Mouse (Mus musculus) MEL (cell line): ENCODE data around the gene Prkar2a. TPM values are rescaled to one million over a fixed set of nuclear protein-coding genes. Genes with fewer than 3 reads are reported as not detected.

ENCODE experiments used
- DNase-seq: peaks from one replicate; pipeline ENCODE4 v3.0.0; 2011; ENCODE audit warnings: low read depth, low spot score
- H3K27ac ChIP-seq: 2 replicates; pipeline ENCODE4 v1.5.1; 2012; ENCODE audit warnings: low read depth, mild to moderate bottlenecking, control low read depth, low read length, moderate library complexity; ENCODE audit not compliant: control insufficient read depth
- H3K27me3 ChIP-seq, 2 experiments: fragments of 150-350 bp in 1 of 2; sonication (generic) in 1 of 2; 2 replicates each; pipeline ENCODE4 v1.6.1; 2012; ENCODE audit warnings: low read length in 2 of 2, mild to moderate bottlenecking in 2 of 2, improper control_type of control experiment in 1 of 2, moderate library complexity in 1 of 2; ENCODE audit not compliant: insufficient read depth in 2 of 2, control insufficient read depth in 1 of 2
- H3K36me3 ChIP-seq, 2 experiments: 2 replicates each; pipeline ENCODE4 v1.6.1; 2012 to 2014; ENCODE audit warnings: low read length in 2 of 2, improper control_type of control experiment in 1 of 2, inconsistent platforms in 1 of 2, mild to moderate bottlenecking in 1 of 2; ENCODE audit not compliant: insufficient read depth in 2 of 2, control insufficient read depth in 1 of 2
- H3K4me1 ChIP-seq, 2 experiments: fragments of 150-350 bp in 1 of 2; sonication (generic) in 1 of 2; 2 replicates each; pipeline ENCODE4 v1.6.1; 2012; ENCODE audit warnings: low read length in 2 of 2, improper control_type of control experiment in 1 of 2, mild to moderate bottlenecking in 1 of 2; ENCODE audit not compliant: insufficient read depth in 2 of 2, control insufficient read depth in 1 of 2
- H3K4me3 ChIP-seq, 2 experiments: fragments of 150-350 bp in 1 of 2; sonication (generic) in 1 of 2; 2 replicates each; pipeline ENCODE4 v1.5.1; 2012; ENCODE audit warnings: low read depth in 2 of 2, low read length in 2 of 2, mild to moderate bottlenecking in 2 of 2, moderate library complexity in 2 of 2, control low read depth in 1 of 2, improper control_type of control experiment in 1 of 2; ENCODE audit not compliant: control insufficient read depth in 1 of 2, insufficient read depth in 1 of 2
- H3K79me2 ChIP-seq: 2 replicates; pipeline ENCODE4 v1.6.1; 2012; ENCODE audit warnings: mild to moderate bottlenecking, low read length, moderate library complexity; ENCODE audit not compliant: control insufficient read depth, poor library complexity, insufficient read depth
- H3K9ac ChIP-seq: 2 replicates; pipeline ENCODE4 v1.6.1; 2012; ENCODE audit warnings: low read depth, mild to moderate bottlenecking, control low read depth, low read length, moderate library complexity; ENCODE audit not compliant: control insufficient read depth, poor library complexity, severe bottlenecking
- H3K9me3 ChIP-seq: fragments of 150-350 bp; sonication (generic); replicated peaks from 2 replicates; pipeline ENCODE4 v1.6.1; 2012; ENCODE audit warnings: mild to moderate bottlenecking, low read length, improper control_type of control experiment, moderate library complexity; ENCODE audit not compliant: insufficient read depth
- CTCF ChIP-seq, 3 experiments: IDR thresholded peaks in 2 of 3; conservative IDR thresholded peaks in 1 of 3; 2 replicates each; pipeline ENCODE4 v1.5.1; 2011 to 2012; ENCODE audit warnings: low read length in 3 of 3, low read depth in 2 of 3, mild to moderate bottlenecking in 2 of 3, improper control_type of control experiment in 1 of 3, inconsistent platforms in 1 of 3, mixed read lengths in 1 of 3, moderate library complexity in 1 of 3; ENCODE audit not compliant: control insufficient read depth in 1 of 3, insufficient read depth in 1 of 3, poor library complexity in 1 of 3, severe bottlenecking in 1 of 3
- ETS1 ChIP-seq: IDR thresholded peaks from 2 replicates; pipeline ENCODE4 v1.6.1; 2012; ENCODE audit warnings: low read depth, mild to moderate bottlenecking, inconsistent platforms, low read length, improper control_type of control experiment, moderate library complexity
- GABPA ChIP-seq: IDR thresholded peaks from 2 replicates; pipeline ENCODE4 v1.6.1; 2012; ENCODE audit warnings: low read depth, mild to moderate bottlenecking, inconsistent platforms, low read length, improper control_type of control experiment, moderate library complexity
- KAT2A ChIP-seq: conservative IDR thresholded peaks from 2 replicates; pipeline ENCODE4 v1.6.1; 2012; ENCODE audit warnings: low read depth, low read length, improper control_type of control experiment, inconsistent platforms
- MAX ChIP-seq: IDR thresholded peaks from 2 replicates; pipeline ENCODE4 v1.6.1; 2011; ENCODE audit warnings: low read length, improper control_type of control experiment
- MXI1 ChIP-seq: IDR thresholded peaks from 2 replicates; pipeline ENCODE4 v1.6.1; 2011; ENCODE audit warnings: mild to moderate bottlenecking, low read depth, low read length, improper control_type of control experiment
- MYC ChIP-seq: IDR thresholded peaks from 2 replicates; pipeline ENCODE4 v1.6.1; 2011; ENCODE audit warnings: low read depth, mild to moderate bottlenecking, low read length, improper control_type of control experiment, moderate library complexity
- NELFE ChIP-seq: IDR thresholded peaks from 2 replicates; pipeline ENCODE4 v1.6.1; 2011; ENCODE audit warnings: low read depth, low read length, improper control_type of control experiment
- TCF12 ChIP-seq: IDR thresholded peaks from 2 replicates; pipeline ENCODE4 v1.6.1; 2014; ENCODE audit warnings: low read depth, mild to moderate bottlenecking, inconsistent platforms, low read length, improper control_type of control experiment, moderate library complexity
- USF1 ChIP-seq: IDR thresholded peaks from 2 replicates; pipeline ENCODE4 v1.6.1; 2014; ENCODE audit warnings: low read depth, mild to moderate bottlenecking, inconsistent platforms, low read length, improper control_type of control experiment, moderate library complexity
- USF2 ChIP-seq, 2 experiments: IDR thresholded peaks; 2 replicates each; pipeline ENCODE4 v1.6.1; 2011 to 2012; ENCODE audit warnings: improper control_type of control experiment in 2 of 2, low read length in 2 of 2, borderline replicate concordance in 1 of 2, inconsistent platforms in 1 of 2, low read depth in 1 of 2, mild to moderate bottlenecking in 1 of 2; ENCODE audit not compliant: insufficient read depth in 1 of 2
- ZNF384 ChIP-seq: IDR thresholded peaks from 2 replicates; pipeline ENCODE4 v1.6.1; 2012; ENCODE audit warnings: low read depth, mild to moderate bottlenecking, inconsistent platforms, low read length, improper control_type of control experiment
- polyA plus RNA-seq, 2 experiments: library from polyadenylated mRNA; stranded (reverse) in 1 of 2; unstranded in 1 of 2; fragments of >175 nt in 1 of 2; fragments of >200 nt in 1 of 2; gene quantifications; 2 replicates each; pipeline versions ENCODE4 v1.2.1 to v1.2.4; 2012; ENCODE audit warnings: low replicate concordance in 2 of 2, low read depth in 1 of 2; ENCODE audit not compliant: insufficient read length in 2 of 2, insufficient read depth in 1 of 2, missing spikeins in 1 of 2
- total RNA-seq: library from RNA; depleted of rRNA; stranded (reverse); fragments of 300-350 nt; gene quantifications from 2 replicates; pipeline ENCODE4 v1.2.3, GENCODE M21; 2012

Gene Prkar2a
- total and polyA plus RNA-seq, 3 experiments, result 22.4 to 230 (median 87.9) TPM

DNA sequence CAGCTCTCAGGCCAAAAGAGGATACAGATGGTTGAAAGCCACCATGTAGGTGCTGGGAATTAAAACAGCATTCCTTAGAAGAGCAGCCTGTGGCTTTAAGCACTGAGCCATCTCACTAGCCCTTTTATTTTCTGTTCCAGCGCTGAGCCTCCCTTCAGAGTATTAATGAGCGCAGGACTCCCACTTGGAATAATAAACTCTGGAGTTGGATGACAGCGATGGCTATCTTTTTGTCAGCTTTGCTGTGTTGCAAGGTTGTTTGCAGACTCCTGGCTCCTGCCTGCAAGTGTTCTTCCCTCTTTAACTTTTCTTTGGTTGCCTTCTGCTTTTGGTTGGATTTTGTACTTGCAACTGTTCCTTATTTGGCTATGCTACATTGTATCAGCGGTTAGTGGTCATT, 4.8 kb downstream of the Prkar2a start:
- Histone ChIP-seq H3K79me2 (peaks cover 42% of the 10 kb centered on the region), H3K4me1 (peaks cover 7% of the 10 kb centered on the region in 2 experiments), H3K9me3 (no peaks in the 10 kb centered on the region), H3K36me3 (peaks cover 7 to 24% of the 10 kb centered on the region in 2 experiments), H3K9ac (no peak overlapping the region), H3K4me3 (peak overlapping the region; percentile 81 to 86; a peak in 3 of 4 replicates), H3K27me3 (no peaks in the 10 kb centered on the region), H3K27ac (no peak overlapping the region)
- peak; percentile 31 for DNase-seq
- no peak for TF ChIP-seq MYC
- TF ChIP-seq KAT2A, result no peak
- TF ChIP-seq MAX, result no peak

DNA sequence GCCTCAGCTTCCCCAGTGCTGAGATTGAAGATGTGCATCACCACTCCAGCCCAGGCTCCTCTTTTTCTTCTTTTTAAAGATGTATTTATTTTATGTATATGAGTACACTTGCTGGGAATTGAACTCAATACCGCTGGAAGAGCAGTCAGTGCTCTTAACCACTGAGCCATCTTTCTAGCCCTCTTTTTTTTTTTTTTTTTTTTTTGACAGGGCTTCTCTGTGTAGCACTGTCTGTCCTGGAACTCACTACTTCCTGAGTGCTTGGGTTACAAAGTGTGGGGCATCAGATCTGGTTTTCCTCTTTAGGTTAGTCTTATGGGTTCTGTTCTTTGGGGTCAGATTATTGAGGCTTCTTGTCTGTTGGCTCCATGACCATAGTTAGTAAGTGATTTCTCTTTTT, 5.4 kb downstream of the Prkar2a start:
- Histone ChIP-seq H3K4me1 (peaks cover 7% of the 10 kb centered on the region in 2 experiments), H3K27me3 (no peaks in the 10 kb centered on the region), H3K9me3 (no peaks in the 10 kb centered on the region), H3K79me2 (peaks cover 46% of the 10 kb centered on the region), H3K9ac (no peak overlapping the region), H3K36me3 (peaks cover 7 to 24% of the 10 kb centered on the region in 2 experiments), H3K27ac (no peak overlapping the region), H3K4me3 (no peak overlapping the region)
- TF ChIP-seq ZNF384, result peak; percentile 71
- no peak for TF ChIP-seq MXI1
- no peak for TF ChIP-seq USF2 (IDR thresholded peaks at IDR 0.05; ENCODE audit: borderline replicate concordance in 1 of 2, insufficient read depth in 1 of 2, low read depth in 1 of 2, low read length in 2 of 2)
- no peak for TF ChIP-seq CTCF (IDR thresholded peaks at IDR 0.05 in 2 of 3, conservative IDR thresholded peaks at IDR 0.05 in 1 of 3; ENCODE audit: control insufficient read depth in 1 of 3, insufficient read depth in 1 of 3, low read depth in 2 of 3, low read length in 3 of 3, poor library complexity in 1 of 3, severe bottlenecking in 1 of 3)
- no peak for TF ChIP-seq ETS1
- TF ChIP-seq GABPA, result no peak
- no peak for TF ChIP-seq NELFE
- no peak for DNase-seq

DNA sequence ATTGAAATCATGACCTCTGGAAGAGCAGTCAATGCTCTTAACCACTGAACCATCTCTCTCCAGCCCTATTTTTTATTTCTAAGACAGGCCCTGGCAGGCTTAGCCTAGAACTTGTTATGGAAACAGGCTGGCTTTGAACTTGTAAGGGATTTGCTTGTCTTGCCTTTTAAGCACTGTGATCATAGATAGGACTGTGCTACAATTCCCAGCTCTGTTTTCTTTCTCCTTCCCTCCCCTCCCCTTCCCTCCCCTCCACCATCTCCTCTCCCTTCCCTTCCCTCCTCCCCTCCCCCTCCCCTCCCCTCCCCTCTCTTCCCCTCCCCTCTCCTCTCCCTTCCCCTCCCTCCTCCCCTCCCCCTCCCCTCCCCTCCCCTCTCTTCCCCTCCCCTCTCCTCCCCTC, 13.4 kb downstream of the Prkar2a start:
- Histone ChIP-seq H3K4me3 (no peak overlapping the region), H3K27ac (no peak overlapping the region)
- no peak for TF ChIP-seq USF1
- no peak for TF ChIP-seq MXI1
- no peak for TF ChIP-seq TCF12

More for the DNA sequence above, 13.4 kb downstream of the Prkar2a start:
- Histone ChIP-seq H3K4me1 (peaks cover 4% of the 10 kb centered on the region in 2 experiments; a peak in 3 of 4 replicates), H3K9ac (no peak overlapping the region), H3K27me3 (no peaks in the 10 kb centered on the region), H3K36me3 (peaks cover 7 to 8% of the 10 kb centered on the region in 2 experiments), H3K9me3 (no peaks in the 10 kb centered on the region), H3K79me2 (peaks cover 46% of the 10 kb centered on the region)
- no peak for DNase-seq
